11 mouse cellular contexts compared by ENCODE assay signal in the genomic region with DNA sequence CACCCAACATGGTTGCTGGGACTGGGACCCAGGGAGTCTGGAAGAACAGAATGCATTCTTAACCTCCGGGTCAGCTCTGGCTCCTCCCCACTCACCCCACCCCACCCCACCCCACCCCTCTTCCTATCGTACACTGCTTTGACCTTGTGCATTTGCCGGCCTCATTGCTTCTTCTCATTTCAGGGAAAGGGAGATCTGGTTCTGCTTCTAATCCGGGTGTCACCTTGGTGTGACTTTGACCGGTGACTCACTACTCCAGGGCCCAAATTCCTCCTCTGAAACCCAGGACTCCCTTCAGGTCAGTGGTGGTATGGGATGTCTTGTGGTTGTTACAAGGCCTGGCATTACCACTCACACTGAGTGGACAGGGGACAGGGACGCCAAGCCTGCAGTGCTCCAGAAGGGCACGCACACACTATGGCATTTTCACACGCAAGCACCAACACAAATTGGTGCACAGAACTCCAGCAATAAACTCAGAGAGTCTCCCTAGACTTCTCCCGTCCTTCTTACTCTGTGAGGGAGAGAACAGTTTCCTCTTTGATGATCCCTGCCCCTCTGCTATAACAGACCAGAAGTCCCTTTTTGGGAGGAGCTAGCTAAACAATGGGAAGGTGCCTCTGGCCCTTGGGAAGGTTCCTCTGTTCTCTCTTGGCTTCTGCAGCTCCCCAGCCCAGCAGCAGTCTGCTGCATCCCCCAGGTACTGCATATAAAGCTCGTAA. TPM values are rescaled to one million over a fixed set of nuclear protein-coding genes. Genes with fewer than 3 reads are reported as not detected.
A peak's percentile ranks its signal among the peaks of the same experiment; 100 is the strongest.
DNase-seq lines count a peak whose midpoint lies in the region; ATAC-seq lines count a peak whose summit lies in the region.
"Had no signal": no experiment of that assay in that cellular context is flagged by ENCODE, and none has a peak within 500 bp of the region (broad histone marks: within the 10 kb centered on the region; RNA-seq: fewer than 3 reads in every experiment).

No protein-coding gene starts in this region.

- peak overlapping the region; percentile 28 for H3K4me2 ChIP-seq in embryonic facial prominence, embryonic 13.5 days
- H3K4me2 ChIP-seq in intestine, embryonic 14.5 days (ENCODE audit: low read length): no peak overlapping the region
- H3K4me2 ChIP-seq: lung, embryonic 14.5 days had no signal

- WGBS in embryonic facial prominence, embryonic 13.5 days: 28% methylated on average over 10 of the region's 10 CpGs
- 39% methylated on average over 10 of the region's 10 CpGs for WGBS in intestine, embryonic 14.5 days

- peaks cover 44% of the 10 kb centered on the region for H3K27me3 ChIP-seq in embryonic facial prominence, embryonic 13.5 days
- H3K27me3 ChIP-seq in intestine, embryonic 14.5 days (replicated peaks; ENCODE audit: control insufficient read depth, insufficient read depth, low read length): no peaks in the 10 kb centered on the region

- no peaks in the 10 kb centered on the region for H3K36me3 ChIP-seq in embryonic facial prominence, embryonic 13.5 days
- no peaks in the 10 kb centered on the region for H3K36me3 ChIP-seq in intestine, embryonic 14.5 days (ENCODE audit: control insufficient read depth, insufficient read depth, low read length)

- peak overlapping the region; percentile 16; the same call in 1 of the 2 replicates for H3K27ac ChIP-seq in embryonic facial prominence, embryonic 13.5 days
- no peak overlapping the region for H3K27ac ChIP-seq in intestine, embryonic 14.5 days (ENCODE audit: low read depth)
- H3K27ac ChIP-seq: left cerebral cortex, adult 2 months had no signal

- H3K4me1 ChIP-seq in embryonic facial prominence, embryonic 13.5 days: peaks cover 35% of the 10 kb centered on the region
- H3K4me1 ChIP-seq in intestine, embryonic 14.5 days (replicated peaks; ENCODE audit: control insufficient read depth, insufficient read depth, low read length): peaks cover 32% of the 10 kb centered on the region

- H3K9me3 ChIP-seq in embryonic facial prominence, embryonic 13.5 days: no peaks in the 10 kb centered on the region
- H3K9me3 ChIP-seq in intestine, embryonic 14.5 days (ENCODE audit: control insufficient read depth, low read length): no peaks in the 10 kb centered on the region

- no peak for ATAC-seq in embryonic facial prominence, embryonic 13.5 days (ENCODE audit: insufficient number of reproducible peaks, insufficient read depth, low FRiP score, low TSS enrichment, low read depth)
- ATAC-seq in intestine, embryonic 14.5 days (replicated peaks; ENCODE audit: low FRiP score, low TSS enrichment, low read depth): 0 out of 2 replicates have a peak, but pooled peaks have one; percentile 42

- H3K4me3 ChIP-seq in embryonic facial prominence, embryonic 13.5 days: no peak overlapping the region
- H3K4me3 ChIP-seq in intestine, embryonic 14.5 days (ENCODE audit: low read depth, low read length): no peak overlapping the region
- H3K4me3 ChIP-seq: left cerebral cortex, adult 2 months had no signal

- DNase-seq in kidney, adult 11 months: peak; percentile 63
- no peak for DNase-seq in kidney, postnatal 4 days
- DNase-seq in intestine, embryonic 14.5 days (ENCODE audit: low spot score): no peak
- peak; percentile 27 for DNase-seq in neural tube, embryonic 10.5 days (ENCODE audit: extremely low spot score, low spot score)
- no peak for DNase-seq in layer of hippocampus, postnatal 10 days (ENCODE audit: low spot score in 2 of 2)
- no peak for DNase-seq in retina, embryonic 14.5 days (ENCODE audit: low spot score)
- DNase-seq: cerebellum, adult 9-11 months; lung, embryonic 14.5 days; right cerebral cortex, postnatal 4 days had no signal

- no peak overlapping the region for H3K9ac ChIP-seq in embryonic facial prominence, embryonic 13.5 days
- H3K9ac ChIP-seq in intestine, embryonic 14.5 days (ENCODE audit: low read length): no peak overlapping the region
- H3K9ac ChIP-seq: lung, embryonic 14.5 days had no signal

RNA-seq across cellular contexts. Expression of a gene that starts 9.2 kb away (rescaled TPM):
- polyA plus RNA-seq in embryonic facial prominence, embryonic 13.5 days (2015; fragmentation: Nextera tagmentation; extraction: Ambion mirVana): 1.1 and 1.3 TPM in 2 replicates
- polyA plus RNA-seq in intestine, embryonic 14.5 days (2014; fragmentation: Nextera tagmentation; extraction: Ambion mirVana): 8.3 and 9.2 TPM in 2 replicates
- 1 to 10 TPM; 1.5 to 1.9 TPM for total RNA-seq in layer of hippocampus, postnatal 10 days (2021)

RNA-seq across cellular contexts. Expression of a gene that starts 45.9 kb away (rescaled TPM):
- polyA plus RNA-seq in embryonic facial prominence, embryonic 13.5 days (2015; fragmentation: Nextera tagmentation; extraction: Ambion mirVana): 1.5 and 2.6 TPM in 2 replicates
- 1.0 and 1.4 TPM in 2 replicates for polyA plus RNA-seq in intestine, embryonic 14.5 days (2014; fragmentation: Nextera tagmentation; extraction: Ambion mirVana)
- total RNA-seq in layer of hippocampus, postnatal 10 days (2021): 100 to 1,000 TPM; 215 to 221 TPM

Comparison
In these comparisons a context has a peak if more than half of its experiments do, and no peak if none do; other contexts are left out.
1. DNase-seq: peak in kidney, adult 11 months (single experiment) and neural tube, embryonic 10.5 days (single experiment); none in kidney, postnatal 4 days (0 of 2), intestine, embryonic 14.5 days (single experiment), layer of hippocampus, postnatal 10 days (0 of 2) and retina, embryonic 14.5 days (single experiment).